Mouse (Mus musculus) CH12.LX (cell line): ENCODE data around the gene Hdhd3. TPM values are rescaled to one million over a fixed set of nuclear protein-coding genes. Genes with fewer than 3 reads are reported as not detected.

Source experiments
- DNase-seq: peaks from one replicate; pipeline ENCODE4 v3.0.0-alpha.2; 2013; ENCODE audit errors: extremely low read depth
- H3K27ac ChIP-seq: 2 replicates; pipeline ENCODE4 v1.5.1; 2012; ENCODE audit warnings: low read depth, mild to moderate bottlenecking, control low read depth, moderate library complexity; ENCODE audit not compliant: insufficient read depth
- H3K27me3 ChIP-seq: replicated peaks from 2 replicates; pipeline ENCODE3; 2012; ENCODE audit warnings: inconsistent platforms
- H3K36me3 ChIP-seq, 2 experiments: replicated peaks in 1 of 2; 2 replicates each; pipeline versions ENCODE3 to v1.6.1; 2012; ENCODE audit warnings: inconsistent platforms in 1 of 2, low read length in 1 of 2, mild to moderate bottlenecking in 1 of 2, mixed read lengths in 1 of 2, moderate library complexity in 1 of 2; ENCODE audit not compliant: control insufficient read depth in 1 of 2, insufficient read depth in 1 of 2
- H3K4me1 ChIP-seq, 2 experiments: 2 replicates each; pipeline ENCODE4 v1.6.1; 2012; ENCODE audit warnings: inconsistent platforms in 1 of 2, moderate library complexity in 1 of 2; ENCODE audit not compliant: insufficient read depth in 2 of 2, control insufficient read depth in 1 of 2
- H3K4me2 ChIP-seq: 2 replicates; pipeline ENCODE4 v1.6.1; 2012; ENCODE audit warnings: low read depth, mild to moderate bottlenecking, control low read depth; ENCODE audit not compliant: poor library complexity, insufficient read depth, severe bottlenecking
- H3K4me3 ChIP-seq, 3 experiments: fragments of 150-350 bp in 1 of 3; sonication (generic) in 1 of 3; replicated peaks in 1 of 3; 2 replicates each; pipeline versions ENCODE3 to v1.5.1; 2011 to 2012; ENCODE audit warnings: low read depth in 2 of 3, low read length in 2 of 3, mild to moderate bottlenecking in 2 of 3, moderate library complexity in 2 of 3, control low read depth in 1 of 3, improper control_type of control experiment in 1 of 3, inconsistent platforms in 1 of 3, mixed read lengths in 1 of 3; ENCODE audit not compliant: poor library complexity in 1 of 3
- H3K79me2 ChIP-seq: replicated peaks from 2 replicates; pipeline ENCODE4 v1.6.1; 2012; ENCODE audit warnings: mild to moderate bottlenecking, moderate library complexity; ENCODE audit not compliant: control insufficient read depth, poor library complexity, insufficient read depth, severe bottlenecking; ENCODE audit errors: extremely low read depth
- H3K9ac ChIP-seq: 2 replicates; pipeline ENCODE4 v1.6.1; 2012; ENCODE audit warnings: low read depth, mild to moderate bottlenecking, control low read depth, moderate library complexity; ENCODE audit not compliant: insufficient read depth
- H3K9me3 ChIP-seq: replicated peaks from 2 replicates; pipeline ENCODE3; 2012; ENCODE audit warnings: low read length, inconsistent platforms, mixed read lengths
- BHLHE40 ChIP-seq: IDR thresholded peaks from 2 replicates; pipeline ENCODE4 v1.6.1; 2011; ENCODE audit warnings: mild to moderate bottlenecking, low read depth, low read length, improper control_type of control experiment
- CHD1 ChIP-seq: IDR thresholded peaks from 2 replicates; pipeline ENCODE4 v1.6.1; 2012; ENCODE audit warnings: low read depth, low read length, improper control_type of control experiment, inconsistent platforms
- CHD2 ChIP-seq: IDR thresholded peaks from 2 replicates; pipeline ENCODE4 v1.6.1; 2011; ENCODE audit warnings: low read length, improper control_type of control experiment
- CTCF ChIP-seq, 2 experiments: IDR thresholded peaks in 1 of 2; conservative IDR thresholded peaks in 1 of 2; 2 replicates each; pipeline ENCODE4 v1.5.1; 2011 to 2012; ENCODE audit warnings: low read depth in 2 of 2, low read length in 2 of 2, improper control_type of control experiment in 1 of 2, inconsistent platforms in 1 of 2, mild to moderate bottlenecking in 1 of 2, moderate library complexity in 1 of 2
- E2F4 ChIP-seq: IDR thresholded peaks from 2 replicates; pipeline ENCODE4 v1.6.1; 2011; ENCODE audit warnings: low read depth, low read length, improper control_type of control experiment; ENCODE audit not compliant: insufficient replicate concordance
- ELF1 ChIP-seq: IDR thresholded peaks from 2 replicates; pipeline ENCODE4 v1.6.1; 2014; ENCODE audit warnings: low read depth, mild to moderate bottlenecking, inconsistent platforms, low read length, improper control_type of control experiment
- EP300 ChIP-seq: IDR thresholded peaks from 2 replicates; pipeline ENCODE4 v1.6.1; 2011; ENCODE audit warnings: low read length, improper control_type of control experiment
- ETS1 ChIP-seq: conservative IDR thresholded peaks from 2 replicates; pipeline ENCODE4 v1.6.1; 2012; ENCODE audit warnings: low read depth, mild to moderate bottlenecking, inconsistent platforms, low read length, improper control_type of control experiment, moderate library complexity
- HCFC1 ChIP-seq: IDR thresholded peaks from 2 replicates; pipeline ENCODE4 v1.6.1; 2012; ENCODE audit warnings: low read depth, mild to moderate bottlenecking, inconsistent platforms, low read length, improper control_type of control experiment
- IRF4 ChIP-seq: IDR thresholded peaks from 2 replicates; pipeline ENCODE4 v1.6.1; 2014; ENCODE audit warnings: low read depth, mild to moderate bottlenecking, inconsistent platforms, low read length, improper control_type of control experiment
- JUND ChIP-seq: conservative IDR thresholded peaks from 2 replicates; pipeline ENCODE4 v1.6.1; 2011; ENCODE audit warnings: low read depth, low read length, improper control_type of control experiment
- MAFK ChIP-seq: IDR thresholded peaks from 2 replicates; pipeline ENCODE4 v1.6.1; 2011; ENCODE audit warnings: low read length, improper control_type of control experiment; ENCODE audit not compliant: insufficient replicate concordance
- MAX ChIP-seq: IDR thresholded peaks from 2 replicates; pipeline ENCODE4 v1.6.1; 2011; ENCODE audit warnings: low read length, improper control_type of control experiment
- MAZ ChIP-seq: IDR thresholded peaks from 2 replicates; pipeline ENCODE4 v1.6.1; 2012; ENCODE audit warnings: low read depth, mild to moderate bottlenecking, inconsistent platforms, low read length, improper control_type of control experiment, moderate library complexity
- MEF2A ChIP-seq: IDR thresholded peaks from 2 replicates; pipeline ENCODE4 v1.6.1; 2014; ENCODE audit warnings: low read depth, mild to moderate bottlenecking, inconsistent platforms, low read length, improper control_type of control experiment, borderline replicate concordance
- MXI1 ChIP-seq: IDR thresholded peaks from 2 replicates; pipeline ENCODE4 v1.6.1; 2011; ENCODE audit warnings: mild to moderate bottlenecking, low read depth, low read length, improper control_type of control experiment
- MYC ChIP-seq: IDR thresholded peaks from 2 replicates; pipeline ENCODE4 v1.6.1; 2011; ENCODE audit warnings: low read depth, mild to moderate bottlenecking, improper control_type of control experiment, low read length
- NELFE ChIP-seq: IDR thresholded peaks from 2 replicates; pipeline ENCODE4 v1.6.1; 2011; ENCODE audit warnings: low read depth, low read length, improper control_type of control experiment
- NRF1 ChIP-seq: IDR thresholded peaks from 2 replicates; pipeline ENCODE4 v1.6.1; 2014; ENCODE audit warnings: low read depth, mild to moderate bottlenecking, inconsistent platforms, low read length, improper control_type of control experiment, moderate library complexity
- PAX5 ChIP-seq: IDR thresholded peaks from 2 replicates; pipeline ENCODE4 v1.6.1; 2012; ENCODE audit warnings: low read length, inconsistent platforms, mixed read lengths
- POLR2A ChIP-seq: IDR thresholded peaks from 2 replicates; pipeline ENCODE4 v1.6.1; 2011; ENCODE audit warnings: low read depth, mild to moderate bottlenecking, improper control_type of control experiment, low read length
- RAD21 ChIP-seq: IDR thresholded peaks from 2 replicates; pipeline ENCODE4 v1.6.1; 2011; ENCODE audit warnings: low read depth, mild to moderate bottlenecking, low read length, improper control_type of control experiment, moderate library complexity
- RCOR1 ChIP-seq: conservative IDR thresholded peaks from 2 replicates; pipeline ENCODE4 v1.6.1; 2012; ENCODE audit warnings: low read depth, mild to moderate bottlenecking, inconsistent platforms, low read length, improper control_type of control experiment
- SIN3A ChIP-seq: IDR thresholded peaks from 2 replicates; pipeline ENCODE4 v1.6.1; 2012; ENCODE audit warnings: low read length, improper control_type of control experiment, inconsistent platforms
- TCF12 ChIP-seq: IDR thresholded peaks from 2 replicates; pipeline ENCODE4 v1.6.1; 2014; ENCODE audit warnings: low read depth, mild to moderate bottlenecking, inconsistent platforms, low read length, improper control_type of control experiment
- ZNF384 ChIP-seq: IDR thresholded peaks from 2 replicates; pipeline ENCODE4 v1.6.1; 2012; ENCODE audit warnings: low read depth, low read length, improper control_type of control experiment, inconsistent platforms
- dilution Hi-C: fragments of 300-500 bp; cut with MboI; formaldehyde crosslinking; loops from 2 replicates; pipeline ENCODE4 v1.14.3; 2020; ENCODE audit warnings: low sequenced_read_pairs; ENCODE audit not compliant: extremely low pct_unique_long_range_greater_than_20kb, extremely low pct_ligation_motif_present
- in situ Hi-C: fragments of 300-500 bp; cut with MboI; formaldehyde crosslinking; loops from 3 replicates; pipeline ENCODE4 v1.14.3; 2019; ENCODE audit warnings: low sequenced_read_pairs, low pct_ligation_motif_present, low pct_unique_long_range_greater_than_20kb, mixed read lengths
- polyA plus RNA-seq: library from polyadenylated mRNA; unstranded; fragments of >175 nt; gene quantifications from 2 replicates; pipeline ENCODE4 v1.2.1, GENCODE M21; 2012; ENCODE audit warnings: low read depth; ENCODE audit not compliant: insufficient read length
- total RNA-seq, 2 experiments: library from RNA; depleted of rRNA; stranded (reverse); fragments of 300-350 nt in 1 of 2; fragments of >200 nt in 1 of 2; gene quantifications; 2 replicates each; pipeline ENCODE4 v1.2.3; 2012 to 2014

Gene Hdhd3
- total and polyA plus RNA-seq, 3 experiments = 4.5 to 4.7 (median 4.7) TPM

- Histone ChIP-seq H3K27ac (peak overlapping the region; percentile 45), H3K4me1 (peaks cover 9 to 50% of the 10 kb centered on the region in 2 experiments), H3K4me2 (peak overlapping the region; percentile 92), H3K79me2 (no peaks in the 10 kb centered on the region; the same call in 1 of the 2 replicates), H3K27me3 (no peaks in the 10 kb centered on the region), H3K9ac (peak overlapping the region; percentile 89), H3K9me3 (no peaks in the 10 kb centered on the region), H3K4me3 (peak overlapping the region; percentile 61 to 83 (median 68)), H3K36me3 (peaks cover 6 to 38% of the 10 kb centered on the region in 2 experiments)
- peak; percentile 63 for DNase-seq
- in situ Hi-C loops = loop anchor here (10.0 kb wide), 1 partner anchor 174 kb away; no protein-coding TSS in a partner anchor
- TF ChIP-seq NRF1 = no peak; the same call in 1 of the 2 replicates
- TF ChIP-seq MYC = peak; percentile 71; the same call in 1 of the 2 replicates
- no peak for TF ChIP-seq JUND
- TF ChIP-seq EP300 = peak; percentile 63
- TF ChIP-seq MAFK = 0 out of 2 replicates have a peak, but pooled peaks have one; percentile 25
- TF ChIP-seq ELF1 = peak; percentile 74
- TF ChIP-seq PAX5 = no peak
- TF ChIP-seq HCFC1 = 0 out of 2 replicates have a peak, but pooled peaks have one; percentile 16
- peak; percentile 64; the same call in 1 of the 2 replicates for TF ChIP-seq CHD1
- peak; percentile 72 for TF ChIP-seq BHLHE40
- no peak for TF ChIP-seq NELFE
- peak; percentile 81 for TF ChIP-seq IRF4
- TF ChIP-seq CTCF (conservative IDR thresholded peaks at IDR 0.05 in 1 of 2, IDR thresholded peaks at IDR 0.05 in 1 of 2; ENCODE audit: low read depth in 2 of 2, low read length in 2 of 2) = peak in 1 of 2 experiments; percentile 58; a peak in 2 of 4 replicates
- TF ChIP-seq MAX = peak; percentile 49; the same call in 1 of the 2 replicates
- peak; percentile 84 for TF ChIP-seq TCF12
- TF ChIP-seq MXI1 = peak; percentile 49; the same call in 1 of the 2 replicates
- peak; percentile 30; the same call in 1 of the 2 replicates for TF ChIP-seq POLR2A
- no peak; the same call in 1 of the 2 replicates for TF ChIP-seq MAZ
- peak; percentile 52 for TF ChIP-seq ETS1
- peak; percentile 70; the same call in 1 of the 2 replicates for TF ChIP-seq RCOR1
- no peak for TF ChIP-seq CHD2
- TF ChIP-seq MEF2A = peak; percentile 65; the same call in 1 of the 2 replicates
- TF ChIP-seq SIN3A = peak; percentile 64; the same call in 1 of the 2 replicates
- TF ChIP-seq E2F4 = peak; percentile 28; the same call in 1 of the 2 replicates
- no peak for TF ChIP-seq ZNF384
- TF ChIP-seq RAD21 = peak; percentile 55
- dilution Hi-C loops = no loop called here
Measured at GRCm38 (mm10) chr4:62518416-62519121, 15.3 kb upstream of the Hdhd3 start.
